Mouse (Mus musculus) heart, postnatal 0 days (tissue): ENCODE data around the gene Lrpprc. TPM values are rescaled to one million over a fixed set of nuclear protein-coding genes. Genes with fewer than 3 reads are reported as not detected.

Experiments
- ATAC-seq: fragments of 200-750 bp; cut with Nextera tagmentation; 2 replicates; pipeline ENCODE4 v1.8.0; 2017; ENCODE audit warnings: low read depth, moderate number of reproducible peaks, moderate library complexity; ENCODE audit not compliant: insufficient read depth
- DNase-seq: peaks from one replicate; pipeline ENCODE4 v3.0.0-alpha.2; 2016; ENCODE audit warnings: low spot score
- H3K27ac ChIP-seq: fragments of 300-500 bp; sonication (generic); 2 replicates; pipeline ENCODE4 v1.5.1; 2014; ENCODE audit warnings: low read depth, mild to moderate bottlenecking
- H3K27me3 ChIP-seq: fragments of 300-500 bp; sonication (generic); 2 replicates; pipeline ENCODE4 v1.6.1; 2014; ENCODE audit warnings: low read length, mixed read lengths; ENCODE audit not compliant: control insufficient read depth, insufficient read depth
- H3K36me3 ChIP-seq: fragments of 300-500 bp; sonication (generic); replicated peaks from 2 replicates; pipeline ENCODE4 v1.6.1; 2014; ENCODE audit warnings: low read length, mixed read lengths; ENCODE audit not compliant: control insufficient read depth, insufficient read depth
- H3K4me1 ChIP-seq: fragments of 300-500 bp; sonication (generic); 2 replicates; pipeline ENCODE4 v1.6.1; 2014; ENCODE audit warnings: antibody characterized with exemption; ENCODE audit not compliant: control insufficient read depth, insufficient read depth
- H3K4me2 ChIP-seq: fragments of 300-500 bp; sonication (generic); 2 replicates; pipeline ENCODE4 v1.6.1; 2014; ENCODE audit warnings: low read depth, mild to moderate bottlenecking, low read length, moderate library complexity
- H3K4me3 ChIP-seq: fragments of 300-500 bp; sonication (generic); 2 replicates; pipeline ENCODE4 v1.5.1; 2014; ENCODE audit warnings: low read depth, low read length
- H3K9ac ChIP-seq: fragments of 300-500 bp; sonication (generic); replicated peaks from 2 replicates; pipeline ENCODE4 v1.6.1; 2014; ENCODE audit warnings: low read depth, low read length, mixed read lengths
- H3K9me3 ChIP-seq: fragments of 300-500 bp; sonication (generic); replicated peaks from 2 replicates; pipeline ENCODE4 v1.6.1; 2016; ENCODE audit warnings: low read length; ENCODE audit not compliant: control insufficient read depth
- CTCF ChIP-seq: IDR thresholded peaks from 2 replicates; pipeline ENCODE4 v1.5.1; 2016; ENCODE audit warnings: antibody characterized with exemption, control low read depth, low read depth
- EP300 ChIP-seq: IDR thresholded peaks from 2 replicates; pipeline ENCODE4 v1.6.1; 2016; ENCODE audit warnings: antibody characterized with exemption, low read depth
- WGBS: fragments of 180-500 bp; shearing (Covaris S2); extraction: QIAGEN DNeasy Blood & Tissue Kit; methylation state at CpG from one replicate; pipeline ENCODE4 v1.1.7; 2014; 5-methylcytosine and 5-hydroxymethylcytosine counted together
- polyA plus RNA-seq: library from polyadenylated mRNA; unstranded; fragments of >200 nt; fragmentation: Nextera tagmentation; extraction: Ambion mirVana; gene quantifications from 2 replicates; pipeline ENCODE4 v1.2.1, GENCODE M21; 2015
- total RNA-seq: library from RNA; depleted of rRNA; stranded (reverse); fragments of >200 nt; gene quantifications from 2 replicates; pipeline ENCODE4 v1.2.3, GENCODE M21; 2014; ENCODE audit warnings: low replicate concordance

Gene Lrpprc
- total and polyA plus RNA-seq, 2 experiments from 2014 or later = 68.0 to 94.6 TPM

GRCm38 (mm10) chr17:84751630-84752191 lies 38.9 kb downstream of the Lrpprc start:
- Histone ChIP-seq H3K4me1 (0 out of 2 replicates have a peak, but pooled peaks cover 3% of the 10 kb centered on the region), H3K4me2 (no peak overlapping the region), H3K9me3 (no peaks in the 10 kb centered on the region), H3K9ac (no peak overlapping the region), H3K27me3 (no peaks in the 10 kb centered on the region), H3K4me3 (no peak overlapping the region), H3K27ac (no peak overlapping the region), H3K36me3 (peaks cover 54% of the 10 kb centered on the region)
- DNase-seq (no peak), ATAC-seq (peak; percentile 27; the same call in 1 of the 2 replicates)
- TF ChIP-seq EP300 (no peak), CTCF (no peak)
- WGBS = 54% methylated on average over 8 of the region's 8 CpGs

GRCm38 (mm10) chr17:84750130-84750529 lies 40.5 kb downstream of the Lrpprc start:
- Histone ChIP-seq H3K4me1 (0 out of 2 replicates have a peak, but pooled peaks cover 3% of the 10 kb centered on the region), H3K36me3 (peaks cover 54% of the 10 kb centered on the region), H3K27me3 (no peaks in the 10 kb centered on the region), H3K4me2 (no peak overlapping the region), H3K9me3 (no peaks in the 10 kb centered on the region), H3K4me3 (no peak overlapping the region), H3K27ac (no peak overlapping the region), H3K9ac (no peak overlapping the region)
- TF ChIP-seq EP300 (no peak), CTCF (no peak)
- ATAC-seq (no peak), DNase-seq (no peak)
- 89% methylated on average over 4 of the region's 4 CpGs for WGBS

- H3K27me3 ChIP-seq = no peaks in the 10 kb centered on the region
- H3K4me2 ChIP-seq = no peak overlapping the region
- no peak overlapping the region for H3K9ac ChIP-seq
- ATAC-seq = no peak
- no peak overlapping the region for H3K27ac ChIP-seq
- 0 out of 2 replicates have a peak, but pooled peaks cover 3% of the 10 kb centered on the region for H3K4me1 ChIP-seq
- 78% methylated on average over 8 of the region's 8 CpGs for WGBS
- TF ChIP-seq CTCF = no peak
- TF ChIP-seq EP300 = no peak
- DNase-seq = no peak
- peaks cover 57% of the 10 kb centered on the region for H3K36me3 ChIP-seq
- H3K4me3 ChIP-seq = no peak overlapping the region
- no peaks in the 10 kb centered on the region for H3K9me3 ChIP-seq
Observed at GRCm38 (mm10) chr17:84749297-84749696, 41.3 kb downstream of the Lrpprc start.

- Histone ChIP-seq H3K4me2 (no peak overlapping the region), H3K4me3 (no peak overlapping the region), H3K36me3 (peaks cover 52% of the 10 kb centered on the region), H3K9me3 (no peaks in the 10 kb centered on the region), H3K4me1 (0 out of 2 replicates have a peak, but pooled peaks cover 3% of the 10 kb centered on the region), H3K9ac (no peak overlapping the region), H3K27me3 (no peaks in the 10 kb centered on the region), H3K27ac (no peak overlapping the region)
- TF ChIP-seq EP300 = no peak
- no peak for TF ChIP-seq CTCF
- DNase-seq (no peak), ATAC-seq (no peak)
- 83% methylated on average over 9 of the region's 9 CpGs for WGBS
Observed at GRCm38 (mm10) chr17:84748152-84748682, 42.4 kb downstream of the Lrpprc start.

GRCm38 (mm10) chr17:84747212-84747611 lies 43.4 kb downstream of the Lrpprc start:
- 67% methylated on average over 6 of the region's 6 CpGs for WGBS
- no peak overlapping the region for H3K4me3 ChIP-seq
- H3K36me3 ChIP-seq = peaks cover 47% of the 10 kb centered on the region
- H3K27ac ChIP-seq = no peak overlapping the region
- ATAC-seq (no peak), DNase-seq (no peak)
- no peaks in the 10 kb centered on the region for H3K9me3 ChIP-seq
- 0 out of 2 replicates have a peak, but pooled peaks cover 3% of the 10 kb centered on the region for H3K4me1 ChIP-seq
- H3K4me2 ChIP-seq = no peak overlapping the region
- H3K27me3 ChIP-seq = no peaks in the 10 kb centered on the region
- H3K9ac ChIP-seq = no peak overlapping the region
- TF ChIP-seq EP300 (no peak), CTCF (no peak)

GRCm38 (mm10) chr17:84745001-84745400 lies 45.6 kb downstream of the Lrpprc start:
- no peaks in the 10 kb centered on the region for H3K4me1 ChIP-seq
- H3K4me2 ChIP-seq = no peak overlapping the region
- no peak overlapping the region for H3K27ac ChIP-seq
- H3K9ac ChIP-seq = no peak overlapping the region
- no peak for ATAC-seq
- H3K4me3 ChIP-seq = no peak overlapping the region
- no peaks in the 10 kb centered on the region for H3K27me3 ChIP-seq
- TF ChIP-seq CTCF (no peak), EP300 (no peak)
- no peaks in the 10 kb centered on the region for H3K9me3 ChIP-seq
- WGBS = 68% methylated on average over 9 of the region's 9 CpGs
- no peak for DNase-seq
- peaks cover 28% of the 10 kb centered on the region for H3K36me3 ChIP-seq
